Mouse (Mus musculus): ENCODE results near the gene P4hb. TPM values are rescaled to one million over a fixed set of nuclear protein-coding genes. Genes with fewer than 3 reads are reported as not detected.

The P4hb gene
- polyA plus RNA-seq, 1 experiment, result 519 TPM

GRCm38 (mm10) chr11:120581490-120582267, 8.6 kb upstream of the P4hb start, which contains the start of gene Arhgdia:
Arhgdia (minus strand) TSS chr11:120581624.
- H3K4me3 ChIP-seq (ENCODE audit: insufficient read depth, poor library complexity, severe bottlenecking), result peak within 1 kb of the TSS; percentile 97
- no peaks in the 10 kb centered on the region for H3K27me3 ChIP-seq (ENCODE audit: control insufficient read depth, insufficient read depth, insufficient read length)
- peak within 1 kb of the TSS; percentile 69 for H3ac ChIP-seq (ENCODE audit: control insufficient read depth, insufficient read length, low read depth)
- peaks cover 24% of the 10 kb centered on the region for H3K79me3 ChIP-seq (ENCODE audit: low read depth)
- TF ChIP-seq CTCF (IDR thresholded peaks at IDR 0.05; ENCODE audit: control insufficient read depth, insufficient read depth, insufficient read length) (peak; percentile 14), FOSL1 (IDR thresholded peaks at IDR 0.05; ENCODE audit: insufficient read depth, low read length, poor library complexity, severe bottlenecking) (no peak), CEBPB (IDR thresholded peaks at IDR 0.05; ENCODE audit: low read depth) (no peak), MYOG (IDR thresholded peaks at IDR 0.05; ENCODE audit: control insufficient read depth, extremely low read depth, insufficient read length) (no peak), MAX (IDR thresholded peaks at IDR 0.05) (peak; percentile 99), MYOD1 (IDR thresholded peaks at IDR 0.05; ENCODE audit: control insufficient read depth, insufficient read length, low read depth) (no peak), USF1 (IDR thresholded peaks at IDR 0.05; ENCODE audit: low read depth) (no peak)
- H3K79me2 ChIP-seq (ENCODE audit: control insufficient read depth, insufficient read depth), result peaks cover 45% of the 10 kb centered on the region
- peaks cover 73% of the 10 kb centered on the region for H3K36me3 ChIP-seq (ENCODE audit: control insufficient read depth, insufficient read depth)

GRCm38 (mm10) chr11:120580871-120581331, 7.8 kb upstream of the P4hb start:
- Histone ChIP-seq H3K79me2 (ENCODE audit: control insufficient read depth, insufficient read depth) (peaks cover 45% of the 10 kb centered on the region), H3K4me3 (ENCODE audit: insufficient read depth, poor library complexity, severe bottlenecking) (peak overlapping the region; percentile 97), H3K79me3 (ENCODE audit: low read depth) (peaks cover 24% of the 10 kb centered on the region), H3K36me3 (ENCODE audit: control insufficient read depth, insufficient read depth) (peaks cover 72% of the 10 kb centered on the region), H3K27me3 (ENCODE audit: control insufficient read depth, insufficient read depth, insufficient read length) (no peaks in the 10 kb centered on the region), H3ac (ENCODE audit: control insufficient read depth, insufficient read length, low read depth) (peak overlapping the region; percentile 69)
- TF ChIP-seq CTCF (IDR thresholded peaks at IDR 0.05; ENCODE audit: control insufficient read depth, insufficient read depth, insufficient read length) (no peak), FOSL1 (IDR thresholded peaks at IDR 0.05; ENCODE audit: insufficient read depth, low read length, poor library complexity, severe bottlenecking) (no peak), CEBPB (IDR thresholded peaks at IDR 0.05; ENCODE audit: low read depth) (no peak), MYOD1 (IDR thresholded peaks at IDR 0.05; ENCODE audit: control insufficient read depth, insufficient read length, low read depth) (no peak), MAX (IDR thresholded peaks at IDR 0.05) (no peak), USF1 (IDR thresholded peaks at IDR 0.05; ENCODE audit: low read depth) (no peak), MYOG (IDR thresholded peaks at IDR 0.05; ENCODE audit: control insufficient read depth, extremely low read depth, insufficient read length) (no peak)

- peaks cover 65% of the 10 kb centered on the region for H3K36me3 ChIP-seq (ENCODE audit: control insufficient read depth, insufficient read depth)
- no peaks in the 10 kb centered on the region for H3K27me3 ChIP-seq (ENCODE audit: control insufficient read depth, insufficient read depth, insufficient read length)
- no peak for TF ChIP-seq CEBPB (IDR thresholded peaks at IDR 0.05; ENCODE audit: low read depth)
- no peak for TF ChIP-seq FOSL1 (IDR thresholded peaks at IDR 0.05; ENCODE audit: insufficient read depth, low read length, poor library complexity, severe bottlenecking)
- no peak for TF ChIP-seq MYOD1 (IDR thresholded peaks at IDR 0.05; ENCODE audit: control insufficient read depth, insufficient read length, low read depth)
- no peak for TF ChIP-seq USF1 (IDR thresholded peaks at IDR 0.05; ENCODE audit: low read depth)
- no peak for TF ChIP-seq MYOG (IDR thresholded peaks at IDR 0.05; ENCODE audit: control insufficient read depth, extremely low read depth, insufficient read length)
- no peak for TF ChIP-seq CTCF (IDR thresholded peaks at IDR 0.05; ENCODE audit: control insufficient read depth, insufficient read depth, insufficient read length)
- no peak for TF ChIP-seq MAX (IDR thresholded peaks at IDR 0.05)
- H3K4me3 ChIP-seq (ENCODE audit: insufficient read depth, poor library complexity, severe bottlenecking), result peak overlapping the region; percentile 97
- H3K79me3 ChIP-seq (ENCODE audit: low read depth), result peaks cover 24% of the 10 kb centered on the region
- H3K79me2 ChIP-seq (ENCODE audit: control insufficient read depth, insufficient read depth), result peaks cover 45% of the 10 kb centered on the region
- peak overlapping the region; percentile 69 for H3ac ChIP-seq (ENCODE audit: control insufficient read depth, insufficient read length, low read depth)
Measured at GRCm38 (mm10) chr11:120580190-120580589, 7.1 kb upstream of the P4hb start.

GRCm38 (mm10) chr11:120579316-120580107, 6.5 kb upstream of the P4hb start:
- TF ChIP-seq MYOG (IDR thresholded peaks at IDR 0.05; ENCODE audit: control insufficient read depth, extremely low read depth, insufficient read length) (no peak), CTCF (IDR thresholded peaks at IDR 0.05; ENCODE audit: control insufficient read depth, insufficient read depth, insufficient read length) (peak; percentile 48)
- peak overlapping the region; percentile 97 for H3K4me3 ChIP-seq (ENCODE audit: insufficient read depth, poor library complexity, severe bottlenecking)
- peaks cover 24% of the 10 kb centered on the region for H3K79me3 ChIP-seq (ENCODE audit: low read depth)
- H3ac ChIP-seq (ENCODE audit: control insufficient read depth, insufficient read length, low read depth), result peak overlapping the region; percentile 55
- peaks cover 49% of the 10 kb centered on the region for H3K79me2 ChIP-seq (ENCODE audit: control insufficient read depth, insufficient read depth)
- H3K27me3 ChIP-seq (ENCODE audit: control insufficient read depth, insufficient read depth, insufficient read length), result no peaks in the 10 kb centered on the region
- peaks cover 61% of the 10 kb centered on the region for H3K36me3 ChIP-seq (ENCODE audit: control insufficient read depth, insufficient read depth)

GRCm38 (mm10) chr11:120578694-120579243, 5.7 kb upstream of the P4hb start:
- Histone ChIP-seq H3K79me3 (ENCODE audit: low read depth) (peaks cover 28% of the 10 kb centered on the region), H3ac (ENCODE audit: control insufficient read depth, insufficient read length, low read depth) (no peak overlapping the region), H3K4me3 (ENCODE audit: insufficient read depth, poor library complexity, severe bottlenecking) (no peak overlapping the region), H3K27me3 (ENCODE audit: control insufficient read depth, insufficient read depth, insufficient read length) (no peaks in the 10 kb centered on the region), H3K36me3 (ENCODE audit: control insufficient read depth, insufficient read depth) (peaks cover 53% of the 10 kb centered on the region), H3K79me2 (ENCODE audit: control insufficient read depth, insufficient read depth) (peaks cover 56% of the 10 kb centered on the region)
- no peak for TF ChIP-seq MYOG (IDR thresholded peaks at IDR 0.05; ENCODE audit: control insufficient read depth, extremely low read depth, insufficient read length)
- TF ChIP-seq USF1 (IDR thresholded peaks at IDR 0.05; ENCODE audit: low read depth), result no peak
- no peak for TF ChIP-seq MYOD1 (IDR thresholded peaks at IDR 0.05; ENCODE audit: control insufficient read depth, insufficient read length, low read depth)
- TF ChIP-seq MAX (IDR thresholded peaks at IDR 0.05), result no peak
- no peak for TF ChIP-seq CTCF (IDR thresholded peaks at IDR 0.05; ENCODE audit: control insufficient read depth, insufficient read depth, insufficient read length)
- no peak for TF ChIP-seq FOSL1 (IDR thresholded peaks at IDR 0.05; ENCODE audit: insufficient read depth, low read length, poor library complexity, severe bottlenecking)
- TF ChIP-seq CEBPB (IDR thresholded peaks at IDR 0.05; ENCODE audit: low read depth), result no peak

Measured in C2C12 (cell line).